Mouse (Mus musculus): ENCODE data around the gene Iqsec2. TPM values are rescaled to one million over a fixed set of nuclear protein-coding genes. Genes with fewer than 3 reads are reported as not detected.
"Not testable (repeated sequence)": the region's sequence is repeated elsewhere in the genome, so short reads cannot be mapped to it uniquely, and the experiment has no call there.

Gene Iqsec2
- total RNA-seq, 2 experiments from 2014 or later, result 5.3 to 7.4 TPM

GRCm38 (mm10) chrX:152243140-152243539, 99.1 kb downstream of the Iqsec2 start:
- not testable (repeated sequence) for ATAC-seq (replicated peaks; ENCODE audit: poor library complexity, severe bottlenecking)

GRCm38 (mm10) chrX:152244492-152245189, 100.6 kb downstream of the Iqsec2 start:
- no peak for ATAC-seq (replicated peaks; ENCODE audit: poor library complexity, severe bottlenecking)

- no peak for ATAC-seq (replicated peaks; ENCODE audit: poor library complexity, severe bottlenecking)
Measured at GRCm38 (mm10) chrX:152271189-152271588, 127.1 kb downstream of the Iqsec2 start.

Other genes with a start within 250 kb of the Iqsec2 start
- gene Hsd17b10, start 142.4 kb upstream of the Iqsec2 start, total RNA-seq (2014; fragmentation: Nextera tagmentation), result 84.8 and 106 TPM in 2 replicates
- 89.3 and 103 TPM in 2 replicates for gene Hsd17b10, start 142.4 kb upstream of the Iqsec2 start, total RNA-seq (2017)
- 0.64 and 2.5 TPM in 2 replicates for gene Ribc1, start 128.0 kb upstream of the Iqsec2 start, total RNA-seq (2014; fragmentation: Nextera tagmentation)
- 2.8 and 3.2 TPM in 2 replicates for gene Ribc1, start 128.0 kb upstream of the Iqsec2 start, total RNA-seq (2017)
- gene Smc1a, start 127.8 kb upstream of the Iqsec2 start, total RNA-seq (2014; fragmentation: Nextera tagmentation), result 122 and 129 TPM in 2 replicates
- 246 and 271 TPM in 2 replicates for gene Smc1a, start 127.8 kb upstream of the Iqsec2 start, total RNA-seq (2017)
- gene Kdm5c, start 88.8 kb downstream of the Iqsec2 start, total RNA-seq (2014; fragmentation: Nextera tagmentation), result 43.2 and 57.6 TPM in 2 replicates
- 33.9 and 46.7 TPM in 2 replicates for gene Kdm5c, start 88.8 kb downstream of the Iqsec2 start, total RNA-seq (2017)
- 17.0 and 17.1 TPM in 2 replicates for gene Kantr, start 183.2 kb downstream of the Iqsec2 start, total RNA-seq (2014; fragmentation: Nextera tagmentation)
- gene Kantr, start 183.2 kb downstream of the Iqsec2 start, total RNA-seq (2017), result 2.3 and 5.0 TPM in 2 replicates
- 10.9 and 11.2 TPM in 2 replicates for gene Tspyl2, start 198.2 kb downstream of the Iqsec2 start, total RNA-seq (2014; fragmentation: Nextera tagmentation)
- 19.4 and 21.4 TPM in 2 replicates for gene Tspyl2, start 198.2 kb downstream of the Iqsec2 start, total RNA-seq (2017)
- not detected in 2 replicates for gene Gpr173, start 224.4 kb downstream of the Iqsec2 start, total RNA-seq (2014; fragmentation: Nextera tagmentation)
- gene Gpr173, start 224.4 kb downstream of the Iqsec2 start, total RNA-seq (2017), result not detected in 2 replicates